Mouse (Mus musculus) liver, adult 2 months (tissue): ENCODE data around the gene Abtb1.

Experiments
- CTCF ChIP-seq: fragments of 200-500 bp; IDR thresholded peaks from 2 replicates; pipeline ENCODE4 v1.5.1; 2011; ENCODE audit warnings: low read depth, low read length, control low read depth
- POLR2A ChIP-seq: fragments of 200-500 bp; IDR thresholded peaks from 2 replicates; pipeline ENCODE4 v1.6.1; 2011; ENCODE audit warnings: low read length, control low read depth; ENCODE audit not compliant: insufficient read depth; ENCODE audit errors: extremely low read depth

GRCm38 (mm10) chr6:88860914-88861313 is 19.1 kb upstream of the Abtb1 start:
- TF ChIP-seq CTCF (peak; percentile 31; the same call in 1 of the 2 replicates), POLR2A (no peak)
